Mouse (Mus musculus) layer of hippocampus, adult 9-11 months (tissue): Measurements from ENCODE around the gene Ap4b1.
"Not testable (repeated sequence)": the region's sequence is repeated elsewhere in the genome, so short reads cannot be mapped to it uniquely, and the experiment has no call there.

Source experiments
- DNase-seq: peaks from one replicate; pipeline ENCODE4 v3.0.0; 2022

Gene Ap4b1

DNA sequence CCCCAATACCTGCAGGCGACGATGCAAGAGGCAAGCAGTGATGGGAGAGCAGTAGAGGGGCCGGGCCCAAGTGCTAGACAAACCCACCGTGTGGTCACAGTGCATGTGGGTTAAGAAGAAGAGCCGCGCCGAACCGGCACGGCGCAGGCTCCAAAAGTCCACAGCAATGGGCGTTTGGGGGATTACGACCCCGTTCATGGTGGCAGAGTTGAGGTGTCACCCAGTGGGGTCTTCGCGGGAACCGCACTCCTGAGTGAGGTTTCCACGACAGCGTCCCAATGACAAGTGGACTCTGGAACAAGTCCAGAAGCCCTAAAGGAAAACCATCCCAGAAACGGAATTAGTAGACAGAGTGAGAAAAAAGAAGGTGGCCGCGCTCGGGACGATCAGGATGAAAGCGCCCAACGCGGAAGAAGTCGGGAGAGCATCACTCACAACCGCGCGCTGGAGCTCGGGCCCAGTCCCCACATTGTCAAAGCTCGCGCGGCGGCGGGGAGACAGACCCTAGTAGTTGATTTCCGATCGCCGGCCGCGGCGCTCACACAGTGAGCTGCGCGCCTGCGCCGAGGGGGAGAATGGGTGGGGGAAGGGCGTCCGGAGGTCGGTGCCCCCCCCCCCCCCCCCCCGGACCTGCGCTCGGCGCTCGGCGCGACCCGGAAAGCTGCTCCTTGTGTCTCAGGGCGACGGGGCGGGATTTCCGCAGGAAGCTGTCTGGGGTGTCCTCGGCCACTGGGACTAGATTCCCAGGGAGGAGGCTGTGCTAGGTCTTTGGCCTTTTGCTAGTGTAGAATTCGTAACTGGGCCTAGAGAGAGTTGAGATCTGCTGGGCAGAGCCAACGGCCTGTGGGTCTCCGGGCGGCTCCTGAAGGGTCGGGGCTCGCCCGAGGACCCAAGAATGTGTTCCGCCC lies at the start of gene Ap4b1, which contains the start of the genes Dclre1b and Gm43064:
Gene Ap4b1 (plus strand): TSS at position 630 of the 908 bp plus-strand sequence.
Gene Dclre1b (minus strand): TSS at position 554 of the 908 bp plus-strand sequence.
Gene Gm43064 (plus strand): TSS at position 683 of the 908 bp plus-strand sequence.
- DNase-seq = peak; percentile 91

DNA sequence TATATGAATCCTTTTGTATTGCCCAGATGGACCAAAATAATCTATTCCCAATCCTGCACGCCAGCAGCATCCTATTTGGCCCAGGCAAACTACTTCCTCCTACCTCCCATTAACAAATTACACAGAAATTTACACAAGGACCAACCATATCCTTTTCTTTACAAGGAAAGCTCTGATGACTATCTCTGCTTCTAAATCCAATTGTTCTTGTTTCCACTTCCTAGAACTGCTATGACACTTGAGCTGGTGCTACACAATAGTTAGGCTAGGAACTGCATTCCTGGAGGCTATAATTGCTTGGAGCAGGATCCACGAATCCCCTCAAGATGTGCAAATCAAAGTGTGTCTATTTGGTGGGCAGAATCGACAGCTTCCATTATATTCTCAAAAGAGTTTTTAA lies 42.5 kb upstream of the Ap4b1 start:
- no peak for DNase-seq

- peak; percentile 30 for DNase-seq
Observed at GRCm38 (mm10) chr3:103771531-103772130, 37.7 kb upstream of the Ap4b1 start.

- no peak for DNase-seq
Observed at GRCm38 (mm10) chr3:103772846-103773245, 36.5 kb upstream of the Ap4b1 start.

GRCm38 (mm10) chr3:103773508-103773907 lies 35.8 kb upstream of the Ap4b1 start:
- DNase-seq = no peak

DNA sequence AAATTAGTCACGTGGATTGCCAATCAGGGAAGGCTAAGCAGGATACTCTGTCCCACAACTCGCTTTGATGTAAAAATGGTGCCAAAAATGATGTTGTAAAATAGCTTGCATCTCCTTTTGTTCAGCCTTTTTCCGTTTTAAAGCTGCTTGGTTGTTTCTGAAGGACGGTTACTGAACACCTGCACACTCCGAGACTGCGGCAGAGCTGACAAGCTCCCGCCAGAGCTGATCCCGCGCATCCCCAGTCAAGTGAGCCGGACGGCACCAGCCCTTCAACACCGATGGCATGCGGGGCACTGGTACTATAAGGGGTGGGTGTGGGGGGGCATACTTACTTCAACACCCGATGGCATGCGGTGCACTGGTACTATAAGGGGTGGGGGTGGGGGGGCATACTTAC lies 35.3 kb upstream of the Ap4b1 start:
- no peak for DNase-seq

DNA sequence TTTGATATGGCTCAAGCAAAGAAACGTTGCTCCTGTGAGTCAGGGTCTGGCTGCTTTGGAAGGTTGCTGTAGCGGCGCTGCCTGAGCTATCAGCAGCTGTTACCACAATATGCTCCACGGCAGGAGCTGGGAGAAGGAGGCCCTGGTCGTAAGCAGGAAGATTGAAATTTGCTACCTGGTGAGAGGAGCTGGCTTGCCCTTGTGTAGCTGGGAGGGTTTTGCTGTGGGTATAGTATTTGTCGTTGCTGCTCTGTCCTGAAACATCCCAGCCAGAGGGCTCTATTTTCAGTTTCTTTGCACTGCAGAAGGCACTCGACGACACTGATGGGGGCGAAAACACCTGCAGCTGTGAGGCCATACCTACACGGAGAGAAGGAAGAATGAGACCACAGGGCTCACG lies 31.4 kb upstream of the Ap4b1 start:
- DNase-seq = peak; percentile 61

DNA sequence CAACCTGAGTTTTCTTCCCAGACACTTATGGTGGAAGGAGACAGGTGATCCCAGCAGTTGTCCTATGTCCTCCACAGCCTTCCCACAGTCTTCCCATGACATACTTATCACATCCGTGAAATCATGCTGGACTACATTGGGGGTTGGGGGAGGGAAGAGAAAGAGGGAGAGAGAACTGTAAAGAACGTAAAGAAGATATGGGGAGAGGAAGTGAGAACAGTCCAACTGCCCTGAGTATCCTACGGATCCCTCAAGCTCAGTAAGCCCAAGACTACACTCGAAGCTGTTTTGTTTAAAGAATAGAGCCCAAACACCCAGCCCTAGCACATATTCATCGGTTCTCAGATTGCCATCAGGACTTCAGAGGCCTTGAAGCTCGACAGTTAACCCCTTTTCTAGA lies 30.7 kb upstream of the Ap4b1 start:
- no peak for DNase-seq

GRCm38 (mm10) chr3:103779183-103779582 lies 30.1 kb upstream of the Ap4b1 start:
- DNase-seq = no peak

DNA sequence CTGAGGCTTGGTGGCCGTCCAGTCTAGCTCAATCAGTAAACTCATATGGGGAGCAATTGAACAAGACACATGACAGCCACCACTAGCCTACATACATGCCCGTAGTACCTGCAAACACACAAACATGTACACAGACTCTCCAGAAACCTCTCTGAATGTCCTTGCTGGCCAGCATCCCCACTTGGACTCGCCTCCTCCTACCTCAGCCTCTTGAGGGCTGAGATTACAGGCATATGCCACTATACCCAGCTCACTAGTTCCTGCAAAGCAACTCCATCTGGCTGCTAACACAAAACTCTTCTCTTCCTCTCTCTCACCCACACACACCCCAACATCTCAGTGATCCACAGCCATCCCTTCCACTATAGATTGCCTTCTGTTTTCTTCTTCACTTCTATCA lies 29.0 kb upstream of the Ap4b1 start:
- peak; percentile 35 for DNase-seq

DNA sequence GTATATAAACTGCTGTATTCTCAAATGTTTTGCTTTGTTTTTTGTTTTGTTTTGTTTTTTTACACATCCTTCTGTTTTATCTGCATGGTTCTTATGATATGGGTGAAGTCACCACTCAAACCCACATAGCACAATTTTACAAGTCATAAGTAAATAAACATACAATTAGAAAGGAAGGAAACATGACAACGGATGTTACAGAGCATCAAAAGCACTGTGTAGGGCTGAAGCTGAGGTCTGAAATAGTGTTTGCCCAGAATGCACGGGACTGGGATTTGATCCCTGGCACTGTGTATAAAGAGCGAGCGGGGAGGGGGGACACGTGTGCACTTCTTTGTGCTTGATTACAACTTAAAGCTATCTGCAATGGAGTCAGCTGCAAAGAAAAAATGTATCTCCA lies 28.5 kb upstream of the Ap4b1 start:
- no peak for DNase-seq

- DNase-seq = no peak
Observed at GRCm38 (mm10) chr3:103782844-103783609, 26.3 kb upstream of the Ap4b1 start.

DNA sequence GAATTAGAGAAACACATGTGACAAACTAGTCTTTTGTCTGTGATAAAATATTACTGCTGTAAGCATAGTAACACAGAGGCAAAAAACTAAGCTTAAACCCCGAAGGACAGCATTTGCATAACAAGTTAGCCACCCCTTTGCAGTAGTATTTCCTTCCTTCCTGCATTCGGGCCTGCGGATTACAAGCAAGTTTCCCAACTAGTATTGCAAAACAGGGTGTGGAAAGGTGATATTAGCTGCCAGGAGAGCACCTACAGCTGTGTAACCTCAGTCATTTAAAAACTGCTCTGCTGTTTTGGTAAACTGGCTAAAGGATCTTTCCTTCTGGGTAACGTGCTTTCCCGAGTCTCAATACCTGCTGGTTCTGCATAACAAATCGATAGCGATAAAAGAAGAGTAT lies 22.1 kb upstream of the Ap4b1 start:
- DNase-seq = no peak

DNA sequence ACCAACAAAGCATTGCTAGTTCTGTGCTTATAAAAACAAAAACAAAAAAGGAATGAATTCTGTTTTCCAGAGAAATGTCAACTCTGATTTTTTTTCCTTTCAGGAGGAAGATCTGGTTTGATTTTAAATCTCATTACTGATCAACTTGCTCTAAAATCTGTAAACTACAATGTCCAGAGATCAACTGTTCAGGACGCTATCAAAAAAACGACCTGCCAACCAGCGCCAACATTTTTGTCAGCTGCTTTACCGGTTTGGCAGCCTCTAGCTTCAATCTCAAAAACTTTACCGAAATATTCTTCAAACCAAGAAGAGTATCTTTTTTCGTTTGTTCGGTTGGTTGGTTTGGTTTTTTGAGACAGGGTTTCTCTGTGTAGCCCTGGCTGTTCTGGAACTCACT lies 20.2 kb upstream of the Ap4b1 start:
- DNase-seq = no peak

DNA sequence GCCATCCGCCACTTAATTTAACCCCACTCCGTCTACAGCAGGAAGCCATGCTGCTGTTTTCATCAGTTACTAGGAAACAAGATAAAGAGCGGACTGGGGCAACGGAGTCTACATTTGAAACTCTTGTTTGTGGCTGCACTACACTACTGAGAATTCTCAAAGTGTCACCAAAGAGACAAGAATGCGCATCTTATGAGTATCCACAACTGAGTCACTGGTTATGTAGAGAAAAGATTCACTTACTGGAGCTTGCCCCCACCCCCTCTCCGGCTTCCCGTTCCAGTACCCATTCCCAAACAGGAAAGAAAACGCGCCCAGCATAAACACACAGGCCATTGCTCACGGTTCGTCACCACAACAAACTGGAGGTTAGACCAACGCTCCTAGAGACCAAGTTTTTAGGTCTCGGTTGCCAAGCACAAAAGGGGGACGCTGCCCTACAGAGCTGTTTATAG lies 19.4 kb upstream of the Ap4b1 start:
- no peak for DNase-seq

DNA sequence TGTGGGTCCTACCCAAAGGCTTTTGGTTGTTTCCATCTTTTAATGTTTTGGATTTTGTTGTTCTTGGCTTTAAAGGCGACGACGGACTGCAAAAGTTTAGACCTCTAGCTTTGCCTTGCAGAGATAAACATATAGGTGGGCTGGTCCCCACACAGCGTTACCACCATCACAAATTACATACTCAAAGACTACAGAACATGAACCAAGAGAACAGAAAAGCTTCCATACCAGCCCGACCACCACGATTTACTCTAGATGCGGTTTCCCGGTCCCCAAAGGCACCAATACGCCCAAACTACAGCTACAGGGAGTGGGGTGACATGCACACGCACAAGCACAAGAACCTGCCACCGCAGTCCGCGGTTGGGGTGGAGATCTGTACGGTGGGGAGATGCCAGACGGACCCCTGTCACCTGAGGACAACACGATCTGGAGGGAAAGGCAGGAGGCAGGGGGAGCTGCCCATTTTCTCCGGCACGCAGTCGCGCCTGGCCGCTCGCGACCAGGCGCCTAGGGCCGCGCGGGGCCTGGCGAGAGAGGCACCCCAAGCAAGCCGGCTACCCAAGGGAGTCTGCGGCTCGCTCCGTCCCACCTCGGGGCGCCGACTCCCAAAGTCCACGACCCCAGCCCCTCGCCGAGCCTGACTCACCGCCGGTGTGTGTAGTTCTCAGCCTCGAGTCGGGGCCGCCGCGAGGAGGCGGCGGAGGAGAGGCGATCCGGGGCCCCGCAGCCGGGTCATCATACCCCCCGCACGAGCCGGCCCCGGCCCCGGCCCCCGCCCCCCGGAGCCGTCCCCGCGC lies 18.8 kb upstream of the Ap4b1 start:
- no peak for DNase-seq

DNA sequence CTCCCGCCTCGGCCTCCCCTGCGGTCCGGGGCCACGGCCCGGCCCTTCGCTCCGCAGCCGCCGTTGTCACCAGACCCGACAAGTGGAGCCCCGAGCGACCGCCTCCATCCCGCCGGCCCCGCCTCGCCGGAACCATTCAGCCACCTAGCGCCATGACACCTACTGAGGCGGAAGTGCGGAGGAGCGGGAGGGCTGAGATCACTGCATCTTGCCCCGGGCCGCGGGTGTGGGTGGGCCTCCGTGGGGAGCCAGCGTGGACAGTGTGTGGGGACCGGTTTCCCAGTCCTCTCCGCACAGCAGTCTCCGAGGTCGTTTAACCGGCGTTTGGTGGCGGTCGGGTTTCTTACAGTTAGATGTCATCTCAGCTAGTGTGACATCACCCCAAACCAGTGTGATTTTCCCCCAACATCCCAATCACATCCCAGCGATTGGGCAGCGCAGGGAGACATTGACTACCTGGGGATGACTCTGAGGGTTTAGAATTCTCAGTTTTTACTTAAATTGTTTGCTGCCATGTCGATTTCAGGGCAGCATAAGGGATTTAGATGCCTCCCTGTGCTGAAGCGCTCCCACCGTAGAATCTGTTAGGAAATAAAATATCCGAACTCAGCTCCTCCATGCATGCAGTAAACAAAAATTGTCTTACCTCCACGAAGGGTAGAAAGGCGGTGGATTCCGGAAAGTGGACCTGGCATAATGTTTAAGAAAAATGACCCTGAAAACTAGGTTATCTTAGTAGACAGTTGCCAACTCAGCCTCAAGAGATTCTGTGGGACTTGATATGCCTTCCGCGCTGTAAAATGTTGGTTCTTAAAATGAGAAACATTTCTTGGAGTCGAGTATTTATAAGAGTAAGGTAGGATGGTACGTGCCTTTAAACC lies 17.9 kb upstream of the Ap4b1 start, which contains the start of gene Hipk1:
Gene Hipk1 (minus strand): TSS at position 334 of the 881 bp plus-strand sequence.
- DNase-seq = peak; percentile 95

GRCm38 (mm10) chr3:103792111-103792406 lies 17.3 kb upstream of the Ap4b1 start:
- DNase-seq = not testable (repeated sequence)

DNA sequence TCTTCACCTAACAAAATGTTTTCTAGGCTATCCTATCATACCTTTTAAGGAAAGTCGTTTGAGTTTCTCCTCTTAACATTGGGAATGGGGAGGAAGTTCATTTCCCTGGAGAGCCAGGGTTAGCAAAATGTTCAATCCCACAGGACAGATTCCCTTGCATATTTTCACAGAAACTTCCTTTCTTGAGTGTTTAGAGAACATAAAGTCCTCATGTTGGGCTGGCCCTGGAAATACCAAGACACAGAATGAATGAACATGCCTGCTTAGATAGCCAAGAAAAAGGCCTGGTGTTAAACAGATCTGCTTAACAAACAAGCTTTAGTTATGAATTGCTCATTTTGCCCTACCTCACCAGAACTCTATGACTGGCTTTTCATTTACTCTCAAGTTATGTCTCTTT lies 16.8 kb upstream of the Ap4b1 start:
- no peak for DNase-seq

- DNase-seq = no peak
Observed at GRCm38 (mm10) chr3:103796389-103796788, 12.9 kb upstream of the Ap4b1 start.

DNA sequence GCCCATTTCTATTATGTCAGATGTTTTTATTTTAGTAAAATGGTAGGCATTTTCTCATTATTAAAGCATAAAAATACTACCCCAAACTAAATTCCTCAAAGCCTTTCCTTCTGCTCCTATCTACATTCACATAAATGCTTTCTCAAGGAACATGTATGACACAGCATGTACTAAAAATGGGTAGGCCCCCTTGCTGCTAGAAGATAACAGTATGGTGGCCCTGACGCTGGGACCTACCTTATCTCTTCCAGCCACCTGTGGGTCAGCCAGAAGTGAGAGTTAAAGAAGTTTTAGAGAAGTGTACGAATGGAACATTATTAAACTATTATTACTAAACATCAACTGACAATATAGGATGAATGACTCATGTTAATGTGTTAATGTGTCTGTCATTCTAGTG lies 9.8 kb upstream of the Ap4b1 start:
- DNase-seq = no peak
